Mouse (Mus musculus): ENCODE measurements at regions not wholly inside any gene's neighbourhood (a gene's known extent, or its start where the extent isn't known, plus 50 kb on each side); places are given as distances from the start of the nearest gene placed in this dataset.

- no peak for TF ChIP-seq GATA4 (IDR thresholded peaks at IDR 0.05; ENCODE audit: insufficient replicate concordance, low read length)
Observed at GRCm38 (mm10) chr14:74551091-74551490, 89.5 kb upstream of the Htr2a start.

- no peak for TF ChIP-seq GATA4 (IDR thresholded peaks at IDR 0.05; ENCODE audit: insufficient replicate concordance, low read length)
Observed at GRCm38 (mm10) chr14:74553636-74554035, 87.0 kb upstream of the Htr2a start.

GRCm38 (mm10) chr14:74558359-74558758 lies 82.3 kb upstream of the Htr2a start:
- TF ChIP-seq GATA4 (IDR thresholded peaks at IDR 0.05; ENCODE audit: insufficient replicate concordance, low read length): no peak
